Mouse (Mus musculus) WW6 (cell line): ENCODE results near the gene Creld2.

Experiments used
- DNase-seq: peaks from one replicate; pipeline ENCODE4 v3.0.0-alpha.2; 2013; ENCODE audit warnings: low read depth, low spot score

Creld2 gene

DNA sequence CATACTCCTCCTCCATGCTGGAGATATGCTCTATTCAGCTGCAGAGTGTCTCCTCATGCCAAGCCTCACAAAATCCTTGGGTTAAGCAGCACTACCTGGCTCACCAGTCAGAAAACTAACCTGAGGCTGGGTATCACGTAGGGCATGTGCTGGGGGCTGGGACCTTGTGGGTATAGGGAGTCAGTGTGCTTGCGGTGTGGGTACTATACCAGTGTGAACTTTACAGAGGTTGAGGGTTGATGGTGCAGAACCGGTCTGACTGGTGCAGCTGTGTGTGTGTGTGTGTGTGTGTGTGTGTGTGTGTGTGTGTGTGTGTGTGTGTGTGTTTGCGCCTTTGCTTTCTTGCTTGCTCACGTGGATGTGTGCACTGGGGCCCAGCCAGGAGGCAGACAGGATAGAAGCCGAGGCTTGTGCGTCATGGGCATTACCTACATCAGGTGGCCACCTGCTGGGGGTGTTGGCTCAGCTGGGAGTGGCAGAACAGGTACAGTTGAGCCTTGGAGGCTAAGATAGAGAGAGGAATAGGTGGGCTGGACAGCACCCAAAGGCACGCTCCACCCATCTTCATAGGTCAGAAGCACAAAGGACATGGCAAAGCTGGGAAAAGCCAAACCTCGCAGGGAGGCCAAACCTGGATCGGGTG is 32.2 kb downstream of the Creld2 start:
- DNase-seq, result no peak

DNA sequence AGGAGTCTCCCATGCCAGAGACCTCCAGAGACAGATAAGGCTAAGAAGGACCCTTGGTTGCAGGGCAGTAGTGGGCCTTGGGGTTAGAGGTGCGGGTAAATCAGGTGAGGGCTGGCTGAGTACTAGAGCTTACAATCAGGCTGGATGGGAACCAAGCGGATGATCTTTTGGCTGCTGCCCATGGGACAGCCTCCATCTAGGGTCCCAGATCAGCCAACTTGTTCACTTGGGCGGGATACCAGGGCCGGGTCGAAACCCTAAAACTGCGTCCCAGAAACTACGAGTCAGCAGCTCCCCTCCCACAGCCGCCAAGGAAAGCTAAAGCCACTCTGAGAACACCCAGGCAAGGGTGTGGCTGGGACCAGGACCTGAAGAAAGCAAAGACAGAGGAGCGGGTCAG is 33.7 kb downstream of the Creld2 start:
- DNase-seq, result no peak

DNA sequence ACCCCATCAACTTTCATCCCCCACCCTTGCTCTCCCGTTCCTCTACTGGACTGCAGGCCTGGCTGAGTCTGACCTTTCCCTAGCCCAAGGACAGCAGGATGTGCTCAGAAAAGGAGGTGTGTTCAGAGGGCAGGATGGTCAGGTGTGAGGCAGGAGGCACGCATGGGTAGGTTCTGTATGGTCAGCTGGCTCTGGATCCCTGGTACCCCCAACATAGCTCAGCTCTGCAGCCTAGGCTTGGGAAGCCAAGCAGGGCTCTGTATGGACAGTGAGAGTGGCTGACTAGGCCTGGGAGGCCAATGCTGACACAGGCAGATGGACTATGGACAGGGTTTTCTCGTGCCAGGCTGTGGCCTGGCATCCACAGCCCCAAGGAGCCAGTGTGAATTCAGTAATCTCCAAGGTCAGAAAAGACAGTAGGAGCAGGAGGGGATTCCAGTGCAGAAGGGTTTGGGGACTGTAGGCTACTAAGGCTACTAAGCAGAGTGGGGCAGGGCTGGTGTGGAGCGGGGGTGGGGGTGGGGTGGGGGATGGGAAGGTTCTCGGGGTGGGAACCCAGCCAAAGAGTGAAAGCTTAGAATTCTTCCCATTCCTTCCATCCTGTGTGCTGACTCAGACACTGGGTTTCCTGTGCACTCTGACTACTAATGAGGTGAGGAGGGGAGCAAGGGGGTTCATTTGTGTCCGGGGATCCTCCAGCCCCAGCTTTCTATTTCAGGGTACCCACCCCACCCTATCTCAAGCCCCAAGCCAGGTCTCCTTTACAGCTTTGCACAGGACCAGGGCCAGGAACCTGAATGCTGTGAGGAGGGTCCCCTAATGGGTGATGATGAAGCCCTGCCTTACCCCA is 34.9 kb downstream of the Creld2 start:
- no peak for DNase-seq

DNA sequence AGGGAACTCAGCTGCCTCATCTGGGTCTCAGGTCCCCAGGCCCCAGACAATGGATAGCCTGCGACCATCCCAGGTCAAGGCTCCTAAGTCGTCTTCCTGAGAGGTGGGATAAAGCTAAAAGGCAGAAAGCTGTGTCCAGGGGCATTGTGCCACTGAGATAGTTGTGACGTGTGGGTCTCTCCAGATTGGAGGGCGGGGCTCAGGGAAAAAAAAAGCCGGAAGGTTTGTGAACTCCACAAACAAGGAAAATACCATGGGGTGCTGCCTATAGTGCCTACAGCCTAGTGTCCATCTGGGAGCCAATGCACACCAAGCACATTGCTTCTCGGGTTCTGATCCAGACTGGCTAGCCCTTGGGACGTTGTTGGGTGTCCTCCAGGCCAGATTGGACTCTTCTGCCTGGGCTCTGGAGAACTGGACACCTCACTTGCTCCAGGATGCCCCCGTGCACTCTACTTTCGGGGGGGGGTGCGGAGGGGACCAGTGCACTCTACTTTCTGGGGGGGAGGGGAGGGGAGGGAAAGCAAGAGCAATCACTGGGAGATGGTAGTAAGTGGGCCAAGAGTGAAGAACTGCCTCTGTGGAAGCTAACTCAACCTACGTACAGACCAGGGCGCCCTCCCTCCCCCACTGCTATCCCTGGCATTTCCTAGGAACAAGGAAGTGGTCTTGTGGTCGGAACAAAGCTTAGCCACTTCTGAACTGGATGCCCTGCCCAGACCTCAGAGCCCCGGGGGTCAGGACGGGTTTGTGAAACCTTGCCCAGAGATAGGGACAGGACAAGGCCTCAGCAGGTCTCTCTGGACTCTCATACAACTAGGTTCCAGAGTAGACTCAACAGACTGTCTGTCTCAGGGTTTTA is 35.8 kb downstream of the Creld2 start:
- DNase-seq, result no peak

DNA sequence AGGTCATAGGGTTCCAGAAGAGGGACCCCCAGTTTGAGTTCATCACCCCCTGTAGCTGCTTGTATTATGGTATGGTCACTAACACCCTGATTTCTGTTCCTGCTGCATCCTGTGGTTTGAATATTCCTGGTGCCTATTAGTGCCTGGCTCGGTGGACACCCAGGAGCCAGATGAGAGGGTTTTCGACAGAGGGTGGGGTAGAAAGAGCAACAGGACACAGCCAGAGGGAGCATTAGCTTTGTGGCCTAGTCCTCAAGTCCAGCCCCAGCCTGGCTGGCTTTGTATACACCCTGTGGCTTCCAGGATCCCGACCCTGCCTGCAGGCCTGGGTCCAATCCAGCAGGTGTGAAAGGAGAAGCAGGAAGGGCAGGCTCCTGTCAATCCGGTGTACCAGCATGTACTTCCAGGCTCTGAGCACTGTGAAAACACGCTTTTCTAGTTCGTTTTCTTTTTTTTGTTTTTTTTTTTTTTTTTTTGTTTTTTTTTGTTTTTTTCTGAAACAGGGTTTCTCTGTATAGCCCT is 36.5 kb downstream of the Creld2 start:
- DNase-seq, result no peak

DNA sequence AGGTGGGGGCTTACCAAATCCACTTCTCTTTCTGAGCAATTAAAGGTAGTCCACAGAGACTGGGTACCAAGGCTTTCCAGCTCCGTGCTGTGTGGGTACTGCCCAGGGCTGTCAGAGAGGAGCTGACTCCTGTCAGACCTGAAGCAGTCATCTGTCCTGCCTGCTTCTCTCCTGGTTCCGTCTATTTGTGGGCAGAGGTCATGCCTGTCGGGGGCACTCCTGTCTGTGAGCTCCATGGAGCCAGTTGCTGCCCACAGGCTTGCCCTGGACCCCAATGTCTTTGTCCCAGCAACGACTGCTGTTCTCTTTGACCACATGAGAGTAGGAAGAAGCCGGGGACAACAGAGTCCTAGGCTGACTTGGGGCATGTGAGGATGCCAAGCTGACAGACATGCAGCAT is 37.2 kb downstream of the Creld2 start:
- no peak for DNase-seq

DNA sequence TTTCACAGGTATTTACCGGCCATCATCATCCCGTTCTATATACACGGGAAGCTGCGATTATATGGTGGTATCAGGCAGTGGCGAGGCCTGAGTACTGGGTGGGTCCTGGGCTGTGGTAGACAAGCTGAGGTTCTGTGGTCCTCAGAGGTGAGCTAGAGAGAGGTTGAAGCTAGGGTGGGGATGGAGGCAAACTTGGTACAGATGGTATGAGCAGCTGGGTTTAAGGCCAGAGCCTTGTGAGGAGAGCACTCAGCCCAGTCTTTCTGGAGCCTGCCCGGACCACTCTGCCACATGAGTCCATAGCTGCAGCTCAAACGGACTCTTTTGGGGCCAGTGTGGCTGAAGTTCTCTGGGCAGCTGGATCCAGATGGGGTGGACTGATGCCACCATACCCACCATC is 37.9 kb downstream of the Creld2 start:
- DNase-seq, result no peak

DNA sequence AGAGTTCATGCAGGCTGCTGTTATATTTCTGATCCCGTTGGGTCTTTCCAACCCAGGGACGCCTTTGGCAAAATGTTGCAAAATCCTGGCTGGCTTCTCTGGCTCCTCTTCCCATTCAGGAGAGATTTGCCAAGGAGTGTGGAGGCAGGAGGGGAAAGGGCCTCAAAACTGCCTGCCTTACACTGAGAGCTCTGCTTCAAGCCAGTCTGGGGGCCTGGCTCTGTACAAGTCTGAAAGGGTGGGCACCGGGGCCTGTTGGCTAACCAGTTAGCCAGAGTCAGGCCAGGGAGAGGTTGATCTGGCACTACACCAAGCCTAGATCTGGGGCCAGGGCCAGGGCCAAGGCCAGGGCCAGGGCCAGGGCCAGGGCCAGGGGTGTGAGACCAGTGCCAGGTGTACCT is 38.7 kb downstream of the Creld2 start:
- no peak for DNase-seq

DNA sequence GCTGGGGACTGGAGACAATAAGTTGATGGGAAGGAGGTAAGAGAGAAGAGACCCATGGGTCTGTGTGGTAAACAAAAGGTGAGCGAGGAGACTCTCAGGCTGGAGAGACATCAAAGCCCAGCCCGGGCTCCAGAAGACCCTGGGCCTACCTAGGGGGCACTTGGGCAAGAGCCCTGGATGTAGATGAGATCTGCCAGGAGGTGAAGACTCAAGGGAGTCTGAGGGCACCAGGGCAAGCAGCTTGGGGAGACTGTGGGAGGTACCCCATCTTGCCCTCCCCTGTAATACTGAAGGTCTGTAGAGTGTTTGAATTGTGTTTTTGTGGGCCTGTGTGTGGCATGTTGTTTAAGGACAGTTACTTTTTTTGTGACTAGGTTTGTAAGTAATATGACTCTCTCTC is 39.3 kb downstream of the Creld2 start:
- DNase-seq, result no peak

DNA sequence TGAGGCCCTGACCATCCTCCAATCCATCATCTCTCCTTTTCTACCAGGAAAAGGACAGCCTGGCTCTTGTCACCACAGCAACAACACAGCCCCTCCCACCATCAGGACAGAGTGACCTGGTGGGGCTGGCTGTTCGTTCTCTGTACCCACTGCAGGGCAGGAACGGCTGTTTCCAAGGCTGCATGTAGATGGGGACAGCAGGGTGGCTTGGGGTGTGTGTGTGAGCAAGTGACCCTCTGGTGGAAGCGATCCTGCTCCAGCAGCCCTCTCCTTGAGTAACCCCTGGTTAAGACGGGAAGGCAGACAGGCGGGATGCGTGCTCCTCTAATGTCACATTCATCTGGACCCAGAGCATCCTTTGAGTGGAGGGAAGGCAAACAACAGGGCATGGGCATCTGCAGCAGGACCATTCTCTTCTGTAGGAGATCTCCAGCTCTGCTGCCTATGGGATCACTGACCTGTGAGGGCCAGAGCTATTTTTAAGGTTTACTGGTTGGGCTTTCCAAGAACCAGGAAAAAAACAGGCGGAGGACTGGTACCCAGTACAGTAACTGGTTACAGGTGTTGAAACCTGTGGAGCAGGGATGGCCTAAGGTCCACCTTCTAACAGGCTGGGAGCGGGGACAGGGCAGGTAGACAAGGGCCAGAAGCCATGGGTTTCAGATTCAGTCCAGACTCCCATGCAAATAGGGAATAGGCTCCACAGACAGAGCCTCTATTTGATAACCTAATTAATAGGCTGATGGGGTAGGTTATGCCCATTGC is 39.9 kb downstream of the Creld2 start:
- DNase-seq, result no peak

DNA sequence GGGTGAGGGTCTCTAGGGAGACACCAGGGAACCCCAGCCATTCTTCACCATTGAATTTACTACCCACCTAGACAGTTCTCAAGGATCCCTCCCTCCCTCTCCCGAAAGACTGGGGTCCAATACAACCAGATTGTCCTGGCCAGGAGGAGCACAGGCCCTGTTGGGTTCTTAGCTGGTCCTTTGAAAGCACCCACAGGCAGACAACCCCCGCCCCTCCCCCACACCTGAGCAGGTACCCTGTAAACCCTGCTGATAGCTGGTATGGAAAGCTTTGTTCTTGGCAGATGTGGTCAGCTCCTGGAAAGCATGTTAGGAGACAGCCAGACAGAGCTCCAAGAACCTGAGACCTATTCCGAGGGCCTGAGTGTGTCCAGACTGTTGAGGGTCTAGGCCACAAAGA is 41.3 kb downstream of the Creld2 start:
- no peak for DNase-seq

DNA sequence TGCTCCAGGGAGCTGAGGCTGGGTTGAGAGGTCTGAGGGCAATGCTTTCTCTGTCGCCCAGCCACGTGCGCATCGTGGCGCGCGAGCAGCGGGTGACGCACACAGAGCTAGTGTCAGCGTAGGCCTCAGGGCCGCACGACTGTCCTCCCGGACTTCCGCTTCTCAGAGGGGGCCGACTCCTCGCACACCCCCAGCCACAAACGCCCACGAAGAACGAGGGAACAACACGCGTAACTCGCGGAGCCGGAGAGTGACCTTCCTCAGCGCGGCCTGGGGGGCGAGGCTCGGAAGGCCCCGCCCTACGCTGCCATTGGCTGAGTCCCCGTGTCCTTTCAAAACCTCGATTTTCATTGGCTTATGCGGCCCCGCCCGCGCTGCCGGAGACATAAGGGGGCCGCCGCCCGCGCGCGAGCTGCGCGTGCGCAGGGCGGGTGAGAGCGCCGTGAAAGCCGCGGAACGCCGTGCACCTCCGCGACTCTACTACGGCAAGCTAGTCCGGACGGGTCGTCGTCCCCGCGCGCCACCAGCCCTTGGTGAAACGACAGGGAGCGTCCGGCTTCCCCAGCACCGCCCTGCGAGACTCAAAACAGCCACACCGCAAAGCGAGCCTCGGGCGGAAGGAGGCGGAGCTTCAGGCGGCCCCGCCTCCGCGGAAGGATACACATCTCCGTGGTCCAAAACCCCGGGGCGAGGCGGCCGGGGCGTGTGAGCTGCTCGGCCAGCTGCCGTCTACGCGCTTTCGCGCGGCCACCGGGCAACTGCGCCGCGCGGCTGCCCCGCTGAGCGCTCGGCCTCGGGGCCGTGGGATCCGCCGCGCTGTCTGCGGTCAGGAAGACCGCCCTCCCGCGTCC is 42.6 kb downstream of the Creld2 start, which contains the start of gene Pim3:
Gene Pim3 (plus strand): TSS at position 415 of the 851 bp plus-strand sequence.
- DNase-seq, result peak; percentile 94

DNA sequence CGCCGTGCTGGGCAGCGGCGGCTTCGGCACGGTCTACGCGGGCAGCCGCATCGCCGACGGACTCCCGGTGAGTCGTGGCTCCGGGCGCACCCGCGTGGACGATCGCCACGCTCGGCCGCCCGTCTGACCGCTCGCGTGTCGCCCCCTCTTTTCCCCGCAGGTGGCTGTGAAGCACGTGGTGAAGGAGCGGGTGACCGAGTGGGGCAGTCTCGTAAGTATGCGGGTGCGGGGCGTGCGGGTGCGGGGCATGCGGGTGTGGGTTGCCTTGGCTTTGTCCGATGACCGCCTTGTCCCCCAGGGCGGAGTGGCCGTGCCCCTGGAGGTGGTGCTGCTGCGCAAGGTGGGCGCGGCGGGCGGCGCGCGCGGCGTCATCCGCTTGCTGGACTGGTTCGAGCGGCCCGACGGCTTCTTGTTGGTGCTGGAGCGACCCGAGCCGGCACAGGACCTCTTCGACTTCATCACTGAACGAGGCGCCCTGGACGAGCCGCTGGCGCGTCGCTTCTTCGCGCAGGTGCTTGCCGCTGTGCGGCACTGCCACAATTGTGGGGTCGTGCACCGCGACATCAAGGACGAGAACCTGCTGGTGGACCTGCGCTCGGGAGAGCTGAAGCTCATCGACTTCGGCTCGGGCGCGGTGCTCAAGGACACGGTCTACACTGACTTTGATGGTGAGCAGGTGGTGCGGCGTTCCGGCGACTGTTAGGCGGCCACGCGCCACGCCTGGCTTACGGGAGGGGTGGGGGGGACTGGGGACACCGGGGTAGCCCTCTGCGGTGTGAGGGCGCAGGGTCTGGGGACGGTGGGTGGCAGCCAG is 43.6 kb downstream of the Creld2 start:
- no peak for DNase-seq

DNA sequence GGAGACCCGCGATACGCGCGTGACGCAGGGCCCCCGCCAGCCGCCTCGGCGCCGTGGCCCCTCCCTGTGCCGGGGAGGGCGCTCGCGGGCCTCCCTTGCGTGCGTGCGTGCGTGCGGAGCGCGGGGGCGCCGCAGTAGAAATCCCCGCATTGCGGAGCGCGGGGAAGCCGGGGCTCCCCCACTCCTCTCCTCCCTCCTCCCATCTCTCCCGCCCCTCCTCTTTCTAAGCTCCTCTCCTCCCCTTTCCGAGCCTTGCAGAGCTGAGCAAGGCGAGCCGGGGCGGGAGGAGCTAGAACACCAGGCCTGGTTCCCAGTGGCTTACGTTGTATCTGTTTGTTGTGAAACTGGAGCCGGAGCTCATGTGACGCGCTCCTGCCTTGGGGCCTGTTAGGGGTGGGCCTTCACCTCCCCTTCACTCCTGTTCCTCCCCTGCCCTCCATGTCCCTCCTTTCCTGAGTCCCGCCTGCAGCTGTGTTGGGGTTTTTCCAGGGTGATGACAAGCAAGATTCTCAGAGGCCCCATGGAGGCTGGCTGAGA is 44.3 kb downstream of the Creld2 start:
- DNase-seq, result peak; percentile 77

DNA sequence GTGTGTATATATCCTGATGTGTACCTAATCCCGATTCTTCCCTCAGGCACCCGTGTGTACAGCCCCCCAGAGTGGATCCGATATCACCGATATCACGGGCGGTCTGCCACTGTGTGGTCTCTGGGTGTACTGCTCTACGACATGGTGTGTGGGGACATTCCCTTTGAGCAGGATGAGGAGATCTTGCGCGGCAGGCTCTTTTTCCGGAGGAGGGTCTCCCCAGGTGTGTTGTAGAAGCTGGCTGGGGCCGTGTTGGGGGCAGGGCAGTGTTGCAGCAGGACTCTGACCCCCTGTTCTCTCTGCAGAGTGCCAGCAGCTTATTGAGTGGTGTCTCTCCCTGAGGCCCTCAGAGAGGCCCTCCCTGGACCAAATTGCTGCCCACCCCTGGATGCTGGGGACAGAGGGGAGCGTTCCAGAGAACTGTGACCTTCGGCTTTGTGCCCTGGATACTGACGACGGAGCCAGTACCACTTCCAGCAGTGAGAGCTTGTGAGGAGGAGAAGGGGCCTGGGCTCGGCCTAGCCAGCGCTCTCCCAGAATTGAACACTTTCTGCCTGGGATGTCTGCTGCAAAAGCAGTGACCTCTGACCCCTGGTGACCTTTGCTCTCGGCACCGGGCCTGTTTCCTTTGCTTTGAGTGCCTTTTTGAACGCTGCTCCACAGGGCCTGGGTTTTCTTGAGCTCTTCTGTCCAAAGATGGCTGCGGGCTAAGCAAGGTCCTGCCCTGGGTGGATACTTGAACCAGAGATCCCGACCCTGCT is 45.0 kb downstream of the Creld2 start:
- no peak for DNase-seq

DNA sequence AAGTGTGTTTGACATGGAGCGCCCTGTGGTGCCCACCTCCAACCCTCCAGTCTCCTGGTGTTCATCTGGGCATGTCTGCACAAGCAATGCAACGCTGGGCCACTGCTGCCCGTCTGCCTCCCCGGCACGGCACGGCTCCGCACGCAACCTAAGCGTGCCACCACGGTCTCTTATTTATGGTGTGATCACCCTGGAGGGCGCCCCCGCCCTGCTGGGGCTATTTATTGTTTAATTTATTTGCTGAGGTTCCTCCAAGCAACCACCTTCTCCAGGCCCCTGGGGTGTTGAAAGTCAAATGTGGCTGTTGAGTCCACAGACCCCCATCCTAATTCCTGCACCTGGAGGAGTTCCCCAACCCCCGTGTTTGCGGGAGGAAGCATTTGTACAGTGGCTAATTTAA is 45.6 kb downstream of the Creld2 start:
- no peak for DNase-seq

DNA sequence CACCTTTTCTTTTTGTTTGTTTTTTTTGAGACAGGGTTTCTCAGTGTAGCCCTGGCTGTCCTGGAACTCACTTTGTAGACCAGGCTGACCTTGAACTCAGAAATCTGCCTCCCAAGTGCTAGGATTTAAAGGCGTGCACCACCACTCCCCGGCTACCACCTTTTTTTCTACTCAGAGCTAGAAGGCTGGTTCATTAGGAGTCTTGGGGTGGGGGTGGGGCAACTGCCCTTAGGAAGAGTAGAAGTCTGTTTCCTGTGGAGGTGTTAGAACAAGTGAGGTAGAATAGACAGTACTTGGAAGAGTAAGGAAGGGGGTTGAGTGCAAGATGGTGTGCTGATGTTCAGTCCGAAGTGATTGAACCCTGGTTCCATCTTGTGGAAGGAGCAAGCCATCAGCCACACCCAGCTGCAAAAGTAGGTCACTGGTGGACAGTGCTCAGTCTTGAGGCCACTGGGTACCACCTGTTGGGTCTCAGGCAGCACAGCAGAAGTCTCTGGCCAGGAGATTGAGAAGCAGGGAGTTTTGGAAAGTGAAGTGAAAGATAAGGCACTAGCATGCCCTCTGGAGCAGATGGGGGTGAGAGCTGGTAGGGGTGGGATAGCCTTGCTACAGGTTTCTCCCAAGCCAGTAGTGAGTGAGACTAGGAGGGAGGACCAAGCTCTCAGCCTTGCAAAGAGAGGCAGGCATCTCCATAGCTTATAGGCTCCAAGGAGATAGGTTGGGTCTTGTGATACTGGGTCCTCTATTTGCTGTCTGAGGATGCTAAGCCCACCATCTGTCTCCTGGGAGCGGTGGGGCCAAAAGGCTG is 46.6 kb downstream of the Creld2 start:
- DNase-seq, result no peak

DNA sequence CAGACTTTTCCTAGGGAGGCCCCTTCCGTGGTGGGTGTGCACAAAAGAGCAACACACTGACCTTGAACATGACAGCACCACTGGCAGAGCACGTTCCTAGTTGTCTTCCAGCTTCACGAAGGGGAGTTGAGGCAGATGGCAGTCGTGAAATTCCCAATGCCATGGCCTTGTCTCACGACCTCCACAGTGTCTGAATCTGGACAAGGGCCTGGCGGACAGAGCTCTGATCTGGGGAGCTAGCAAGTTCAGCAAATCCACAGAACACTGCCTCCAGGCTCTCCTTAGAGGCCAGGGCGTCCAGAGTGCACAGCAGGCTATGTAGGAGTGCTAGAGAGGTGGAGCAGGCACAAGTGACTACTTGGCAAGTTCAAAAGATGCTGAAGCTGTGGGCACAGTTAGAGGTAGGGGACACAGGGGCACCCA is 47.5 kb downstream of the Creld2 start:
- DNase-seq, result no peak
